Mouse (Mus musculus) forebrain, embryonic 13.5 days (tissue): ENCODE data around the gene Hivep3. TPM values are rescaled to one million over a fixed set of nuclear protein-coding genes. Genes with fewer than 3 reads are reported as not detected.

Experiments
- ATAC-seq: fragments of 200-750 bp; cut with Nextera tagmentation; 2 replicates; pipeline ENCODE4 v1.8.0; 2017
- H3K27ac ChIP-seq: fragments of 300-500 bp; sonication (generic); 2 replicates; pipeline ENCODE4 v1.5.1; 2015; ENCODE audit warnings: inconsistent platforms, mild to moderate bottlenecking, moderate library complexity
- H3K27me3 ChIP-seq: fragments of 300-500 bp; sonication (generic); 2 replicates; pipeline ENCODE4 v1.6.1; 2015; ENCODE audit warnings: mild to moderate bottlenecking, inconsistent platforms
- H3K36me3 ChIP-seq: fragments of 300-500 bp; sonication (generic); 2 replicates; pipeline ENCODE4 v1.6.1; 2015; ENCODE audit warnings: mild to moderate bottlenecking, inconsistent platforms; ENCODE audit not compliant: poor library complexity, severe bottlenecking
- H3K4me1 ChIP-seq: fragments of 300-500 bp; sonication (generic); 2 replicates; pipeline ENCODE4 v1.6.1; 2015; ENCODE audit warnings: inconsistent platforms
- H3K4me2 ChIP-seq: fragments of 300-500 bp; sonication (generic); 2 replicates; pipeline ENCODE4 v1.6.1; 2015; ENCODE audit warnings: inconsistent platforms, mild to moderate bottlenecking, moderate library complexity
- H3K4me3 ChIP-seq: fragments of 300-500 bp; sonication (generic); 2 replicates; pipeline ENCODE4 v1.5.1; 2015; ENCODE audit warnings: mild to moderate bottlenecking, inconsistent platforms
- H3K9ac ChIP-seq: fragments of 300-500 bp; sonication (generic); 2 replicates; pipeline ENCODE4 v1.6.1; 2015; ENCODE audit warnings: mild to moderate bottlenecking, inconsistent platforms
- H3K9me3 ChIP-seq: fragments of 300-500 bp; sonication (generic); replicated peaks from 2 replicates; pipeline ENCODE4 v1.6.1; 2016; ENCODE audit warnings: inconsistent platforms
- WGBS: fragments of 180-500 bp; shearing (Covaris S2); methylation state at CpG from one replicate; pipeline ENCODE4 v1.1.7; 2015; 5-methylcytosine and 5-hydroxymethylcytosine counted together
- polyA plus RNA-seq: library from polyadenylated mRNA; unstranded; fragments of >200 nt; fragmentation: Nextera tagmentation; extraction: Ambion mirVana; gene quantifications from 2 replicates; pipeline ENCODE4 v1.2.1, GENCODE M21; 2015

Hivep3 gene
- polyA plus RNA-seq, 1 experiment from 2014 or later, result 10.5 TPM

DNA sequence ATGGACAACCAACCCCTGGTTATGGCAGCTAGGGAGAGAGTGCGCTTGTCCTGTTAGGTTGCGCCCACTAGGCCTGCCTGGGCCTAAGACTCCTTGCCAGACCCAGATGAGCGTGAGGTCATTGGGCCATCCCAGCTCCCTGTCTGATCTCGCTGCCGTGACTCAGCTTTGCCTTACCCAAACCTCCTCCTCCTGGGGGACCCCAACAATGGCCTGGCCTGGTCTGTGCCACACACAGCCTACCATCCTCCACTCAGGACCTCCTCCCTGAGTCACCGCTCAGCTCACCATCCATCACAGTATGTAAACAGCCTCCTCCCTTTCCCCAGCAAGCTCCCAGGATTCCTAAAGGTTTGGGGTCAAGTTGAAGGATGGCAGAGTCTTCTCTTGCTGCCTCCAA is 418.3 kb downstream of the Hivep3 start:
- H3K4me3 ChIP-seq, result no peak overlapping the region
- no peak for ATAC-seq
- no peak overlapping the region for H3K9ac ChIP-seq
- no peaks in the 10 kb centered on the region for H3K36me3 ChIP-seq
- no peak overlapping the region for H3K4me2 ChIP-seq
- H3K27me3 ChIP-seq, result peaks cover 5% of the 10 kb centered on the region; the same call in 1 of the 2 replicates
- 89% methylated on average over 6 of the region's 6 CpGs for WGBS
- H3K9me3 ChIP-seq, result no peaks in the 10 kb centered on the region
- no peak overlapping the region for H3K27ac ChIP-seq
- peaks cover 12% of the 10 kb centered on the region for H3K4me1 ChIP-seq

DNA sequence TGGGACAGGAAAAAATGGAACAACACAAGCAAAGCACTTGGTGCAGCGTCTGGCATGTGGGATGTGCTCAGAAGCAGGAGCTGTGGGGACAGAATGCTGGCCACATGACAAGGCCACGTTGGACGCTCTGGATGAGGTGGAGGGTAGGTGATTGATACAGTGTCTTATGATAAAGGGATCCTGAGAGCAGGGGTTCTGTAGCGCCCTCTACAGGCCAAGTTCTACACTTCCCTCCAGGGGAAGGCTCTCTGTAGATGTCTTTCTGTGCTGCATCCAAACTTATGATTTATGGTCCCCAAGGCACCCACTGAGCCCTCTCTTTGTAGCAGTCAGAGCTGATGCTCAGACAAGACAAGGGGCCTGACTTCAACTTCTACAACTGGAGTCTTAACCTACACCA is 419.1 kb downstream of the Hivep3 start:
- Histone ChIP-seq H3K36me3 (no peaks in the 10 kb centered on the region), H3K4me2 (no peak overlapping the region), H3K4me3 (no peak overlapping the region), H3K9me3 (no peaks in the 10 kb centered on the region), H3K9ac (no peak overlapping the region), H3K27me3 (peaks cover 3% of the 10 kb centered on the region; the same call in 1 of the 2 replicates), H3K4me1 (peaks cover 12% of the 10 kb centered on the region), H3K27ac (no peak overlapping the region)
- ATAC-seq, result no peak
- 76% methylated on average over 4 of the region's 4 CpGs for WGBS

DNA sequence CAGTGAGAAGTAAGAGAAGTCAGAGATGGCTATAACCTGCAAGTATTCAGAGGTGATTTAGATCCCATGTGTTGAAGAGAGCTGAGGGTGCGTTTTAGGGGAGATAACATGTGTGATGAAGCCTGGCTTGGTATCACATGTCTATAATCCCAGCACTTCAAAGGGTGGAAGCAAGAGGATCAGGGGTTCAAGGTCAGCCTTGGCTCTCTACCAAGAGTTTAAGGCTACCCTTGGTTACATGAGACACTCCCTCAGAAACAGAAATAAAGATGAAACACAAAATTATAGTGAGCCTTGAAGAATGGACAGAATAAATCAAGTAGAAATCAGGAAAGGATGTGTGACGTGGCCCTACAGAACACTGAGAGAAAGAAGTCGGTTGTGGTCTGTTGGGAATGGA is 420.2 kb downstream of the Hivep3 start:
- no peaks in the 10 kb centered on the region for H3K36me3 ChIP-seq
- no peak overlapping the region for H3K27ac ChIP-seq
- H3K4me1 ChIP-seq, result peaks cover 8% of the 10 kb centered on the region
- H3K9me3 ChIP-seq, result no peaks in the 10 kb centered on the region
- H3K4me2 ChIP-seq, result no peak overlapping the region
- 90% methylated on average over 3 of the region's 3 CpGs for WGBS
- no peak overlapping the region for H3K9ac ChIP-seq
- H3K4me3 ChIP-seq, result no peak overlapping the region
- no peak for ATAC-seq
- H3K27me3 ChIP-seq, result no peaks in the 10 kb centered on the region

DNA sequence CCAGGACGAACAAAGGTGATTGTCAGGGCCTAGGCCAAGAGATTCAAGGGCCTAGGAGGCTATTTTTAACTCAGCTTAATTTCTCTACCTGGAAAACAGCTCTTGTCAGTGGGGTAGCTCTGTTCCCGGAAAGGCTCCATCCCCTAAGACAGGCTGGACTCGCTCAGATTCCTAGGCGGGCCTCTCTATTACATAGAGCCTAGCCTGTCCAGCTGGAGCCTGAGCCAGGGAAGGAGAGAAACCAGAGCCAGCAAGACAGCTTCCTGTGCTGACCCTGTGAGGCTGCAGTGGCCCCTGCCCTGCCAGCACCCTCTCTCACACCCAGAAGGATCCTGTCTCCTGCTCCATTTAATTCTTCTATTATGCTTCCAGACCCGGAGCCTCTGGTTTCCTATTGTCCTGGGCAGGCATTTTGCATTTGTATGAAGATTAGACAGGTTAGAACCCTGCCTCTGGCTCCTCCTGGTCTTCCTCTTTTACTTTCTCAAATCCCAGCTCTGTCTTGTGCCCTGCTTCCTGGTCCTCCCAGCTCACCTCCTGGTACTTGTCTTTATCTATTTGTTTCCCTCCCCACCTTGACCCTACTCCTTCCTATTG is 425.2 kb downstream of the Hivep3 start:
- Histone ChIP-seq H3K4me1 (peaks cover 37% of the 10 kb centered on the region), H3K9ac (peak overlapping the region; percentile 21; the same call in 1 of the 2 replicates), H3K9me3 (no peaks in the 10 kb centered on the region), H3K27ac (no peak overlapping the region), H3K4me2 (no peak overlapping the region), H3K27me3 (no peaks in the 10 kb centered on the region), H3K4me3 (no peak overlapping the region), H3K36me3 (no peaks in the 10 kb centered on the region)
- ATAC-seq, result no peak
- WGBS, result 33% methylated on average over 5 of the region's 5 CpGs

DNA sequence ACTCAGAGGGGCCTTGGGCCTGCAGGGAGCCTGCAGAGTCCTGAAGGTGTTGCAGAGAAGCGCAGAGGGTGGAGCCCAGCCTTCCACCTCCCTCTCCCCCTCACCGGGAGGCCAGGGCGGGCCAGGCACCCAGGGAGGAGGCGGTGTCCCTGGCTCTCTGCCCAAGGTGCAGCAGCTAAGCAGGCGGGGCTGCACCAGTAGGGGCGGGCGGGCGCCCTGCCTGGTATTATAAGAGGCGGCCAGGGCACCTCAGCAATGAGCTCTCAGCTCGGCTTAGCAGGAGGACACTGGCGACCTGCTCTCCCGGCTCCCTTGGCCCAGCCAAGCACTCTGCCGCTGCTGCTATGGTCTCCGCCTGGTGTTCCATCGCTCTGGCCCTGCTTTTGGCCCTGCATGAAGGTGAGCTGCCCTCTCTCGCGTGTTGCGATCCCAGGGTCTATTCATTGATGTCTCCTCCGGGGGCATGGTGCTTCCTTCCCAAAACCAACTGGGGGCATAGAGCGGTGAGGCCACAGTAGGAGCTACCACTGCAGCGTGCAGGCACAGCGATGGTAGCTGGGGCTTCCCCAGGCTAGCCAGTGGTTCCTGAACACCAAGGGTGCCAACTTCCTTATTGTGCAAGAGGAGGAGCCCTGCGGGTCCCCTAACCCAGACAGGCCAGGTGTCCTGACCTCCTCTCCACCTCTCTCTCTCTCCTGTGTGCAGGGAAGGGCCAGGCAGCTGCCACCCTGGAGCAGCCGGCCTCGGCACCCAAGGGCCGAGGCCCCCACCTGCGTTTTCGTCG is 427.8 kb downstream of the Hivep3 start, which contains the start of gene Edn2:
Edn2 (plus strand) TSS at position 41 of the 784 bp plus-strand sequence.
- Histone ChIP-seq H3K4me3 (no peak within 1 kb of the TSS), H3K9ac (0 out of 2 replicates have a peak within 1 kb of the TSS, but pooled peaks have one; percentile 9), H3K27me3 (no peaks in the 10 kb centered on the region), H3K27ac (no peak within 1 kb of the TSS), H3K4me2 (peak within 1 kb of the TSS; percentile 35; the same call in 1 of the 2 replicates), H3K4me1 (peaks cover 43% of the 10 kb centered on the region), H3K9me3 (no peaks in the 10 kb centered on the region), H3K36me3 (no peaks in the 10 kb centered on the region)
- ATAC-seq, result peak; percentile 36; the same call in 1 of the 2 replicates
- 41% methylated on average over 26 of the region's 29 CpGs for WGBS

DNA sequence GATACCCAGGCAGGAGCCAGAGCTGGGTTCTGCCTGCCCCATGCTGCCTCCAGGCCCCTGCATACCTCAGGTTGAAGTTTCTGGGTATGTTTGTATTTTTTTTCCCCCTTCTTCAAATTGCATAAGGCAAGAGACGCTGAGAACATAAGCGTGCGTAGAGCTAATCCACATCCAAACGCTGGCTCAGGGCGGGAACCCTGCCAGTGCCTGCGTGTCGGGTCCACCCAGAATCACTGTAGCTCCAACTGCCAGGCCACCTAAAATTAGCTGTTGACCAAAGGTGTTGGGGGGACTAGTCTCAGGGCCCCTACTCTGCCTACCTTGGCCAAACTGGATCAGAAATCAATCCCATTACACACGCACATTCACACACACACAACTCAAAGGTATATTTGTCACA is 429.0 kb downstream of the Hivep3 start:
- peaks cover 43% of the 10 kb centered on the region for H3K4me1 ChIP-seq
- H3K27ac ChIP-seq, result no peak overlapping the region
- H3K4me2 ChIP-seq, result no peak overlapping the region
- no peak overlapping the region for H3K4me3 ChIP-seq
- no peaks in the 10 kb centered on the region for H3K9me3 ChIP-seq
- no peak for ATAC-seq
- no peaks in the 10 kb centered on the region for H3K36me3 ChIP-seq
- H3K27me3 ChIP-seq, result no peaks in the 10 kb centered on the region; the same call in 1 of the 2 replicates
- H3K9ac ChIP-seq, result no peak overlapping the region
- WGBS, result 78% methylated on average over 8 of the region's 8 CpGs

DNA sequence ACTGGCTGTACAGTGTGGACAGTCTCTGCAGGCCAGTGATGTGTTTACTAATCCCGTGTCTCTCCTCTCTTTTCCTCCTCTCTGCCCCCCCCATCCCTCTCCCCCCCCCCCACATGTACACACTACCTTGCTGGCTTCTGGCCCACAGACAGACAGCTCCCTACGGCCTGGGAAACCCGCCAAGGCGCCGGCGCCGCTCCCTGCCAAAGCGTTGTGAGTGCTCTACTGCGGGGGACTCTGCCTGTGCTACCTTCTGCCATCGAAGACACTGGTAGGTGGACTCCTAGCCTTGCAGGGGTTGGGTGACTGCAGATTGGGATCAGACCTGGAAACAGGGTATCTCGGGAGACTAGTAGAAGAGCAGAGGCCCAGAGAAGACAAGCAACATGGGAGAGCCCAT is 429.7 kb downstream of the Hivep3 start:
- Histone ChIP-seq H3K36me3 (no peaks in the 10 kb centered on the region), H3K4me3 (no peak overlapping the region), H3K9me3 (no peaks in the 10 kb centered on the region), H3K4me1 (peaks cover 43% of the 10 kb centered on the region), H3K4me2 (no peak overlapping the region), H3K27me3 (no peaks in the 10 kb centered on the region; the same call in 1 of the 2 replicates), H3K9ac (no peak overlapping the region), H3K27ac (peak overlapping the region; percentile 44)
- WGBS, result 55% methylated on average over 11 of the region's 11 CpGs
- ATAC-seq, result peak; percentile 36; the same call in 1 of the 2 replicates

DNA sequence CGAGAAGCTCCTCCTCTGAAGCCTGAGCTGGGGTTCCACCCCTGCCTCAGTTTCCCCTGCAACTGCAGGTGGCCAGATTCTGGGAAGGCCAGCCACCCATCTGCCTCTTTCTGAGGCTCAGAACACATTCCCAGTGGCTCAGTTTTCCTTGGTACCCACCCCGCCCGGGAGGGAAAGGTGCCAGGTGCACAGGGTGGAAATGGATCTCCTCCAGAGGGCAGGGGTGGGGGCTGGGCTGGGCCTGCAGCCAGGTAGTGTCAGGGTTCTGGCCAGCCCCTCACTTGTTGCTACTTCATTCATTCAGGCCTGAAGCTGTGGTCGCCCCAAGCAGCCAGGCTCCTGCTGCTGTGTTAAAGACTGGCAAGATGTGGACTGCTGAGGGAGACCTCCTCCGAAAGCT is 430.7 kb downstream of the Hivep3 start:
- Histone ChIP-seq H3K4me2 (no peak overlapping the region), H3K9ac (no peak overlapping the region), H3K4me1 (peaks cover 45% of the 10 kb centered on the region), H3K36me3 (no peaks in the 10 kb centered on the region), H3K9me3 (no peaks in the 10 kb centered on the region), H3K27me3 (no peaks in the 10 kb centered on the region; the same call in 1 of the 2 replicates), H3K4me3 (no peak overlapping the region), H3K27ac (no peak overlapping the region)
- no peak for ATAC-seq
- 77% methylated on average over 5 of the region's 5 CpGs for WGBS

DNA sequence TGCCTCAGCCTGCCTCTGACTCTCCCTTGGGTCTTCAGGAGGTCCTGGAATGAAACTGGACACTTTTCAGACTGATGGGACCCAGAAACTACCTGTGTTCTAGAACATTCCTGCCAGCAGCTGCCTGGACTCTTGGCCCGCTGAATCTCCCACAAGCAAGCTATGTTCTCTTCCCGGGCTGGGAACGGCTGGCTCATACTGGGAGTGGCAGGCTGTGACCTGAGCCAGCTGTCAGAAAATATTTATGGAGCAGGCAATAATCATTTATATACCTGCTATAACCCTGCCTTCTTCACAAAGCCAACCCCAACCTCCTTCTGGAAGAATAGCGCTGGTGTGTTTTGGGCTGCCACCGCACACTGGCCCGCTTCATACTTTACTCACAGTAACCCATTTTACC is 434.2 kb downstream of the Hivep3 start:
- Histone ChIP-seq H3K4me3 (no peak overlapping the region), H3K9ac (no peak overlapping the region), H3K27ac (no peak overlapping the region), H3K4me1 (peaks cover 50% of the 10 kb centered on the region), H3K4me2 (no peak overlapping the region), H3K36me3 (no peaks in the 10 kb centered on the region), H3K27me3 (no peaks in the 10 kb centered on the region; the same call in 1 of the 2 replicates), H3K9me3 (no peaks in the 10 kb centered on the region)
- WGBS, result 94% methylated on average over 6 of the region's 6 CpGs
- no peak for ATAC-seq

DNA sequence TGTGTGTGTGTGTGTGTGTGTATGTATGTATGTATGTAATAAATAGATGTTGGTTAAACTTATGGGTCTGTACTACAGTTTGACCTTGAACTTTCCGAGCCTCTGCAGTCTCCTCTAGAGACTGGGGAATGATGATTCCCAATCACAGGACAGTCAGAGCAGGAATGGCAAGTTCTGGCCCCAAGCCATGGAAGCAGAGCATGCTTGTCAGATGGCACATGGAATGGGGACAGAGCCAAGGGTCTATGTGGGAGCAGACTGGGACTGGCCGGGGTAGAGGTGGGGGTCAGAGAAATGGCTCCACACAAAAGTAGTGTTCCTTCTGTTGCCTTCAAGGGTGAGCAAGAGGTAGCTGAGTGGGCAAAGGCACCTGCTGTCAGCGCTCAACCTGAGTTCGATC is 434.8 kb downstream of the Hivep3 start:
- no peaks in the 10 kb centered on the region for H3K36me3 ChIP-seq
- ATAC-seq, result no peak
- 92% methylated on average over 4 of the region's 4 CpGs for WGBS

DNA sequence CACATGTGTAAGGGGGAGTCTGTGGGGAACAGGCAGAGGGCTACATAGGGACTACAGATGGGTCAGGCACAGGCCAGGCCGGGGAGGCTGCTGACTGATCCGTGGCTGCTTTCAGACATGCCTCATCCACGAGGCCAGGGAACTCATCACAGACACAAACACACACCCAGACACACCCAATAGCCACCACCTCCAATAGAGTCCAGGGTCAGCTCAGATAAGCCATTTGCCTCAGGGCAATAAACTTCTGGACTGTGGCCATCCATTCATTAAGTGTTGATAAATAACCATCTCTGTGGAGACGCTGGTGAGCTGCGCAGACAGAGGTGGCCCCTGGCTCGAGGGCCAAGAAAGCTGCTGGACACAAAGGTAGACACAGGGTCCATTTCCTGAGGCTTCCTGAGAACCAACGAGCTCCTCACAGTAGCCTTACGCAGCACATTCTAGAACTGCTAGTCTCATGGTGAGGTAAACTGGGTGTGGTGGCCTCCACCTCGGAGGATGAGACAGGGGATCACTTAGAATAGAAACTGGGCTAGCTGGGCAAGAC is 436.9 kb downstream of the Hivep3 start:
- Histone ChIP-seq H3K4me1 (peaks cover 33% of the 10 kb centered on the region), H3K36me3 (no peaks in the 10 kb centered on the region), H3K9me3 (no peaks in the 10 kb centered on the region), H3K4me2 (no peak overlapping the region), H3K27me3 (no peaks in the 10 kb centered on the region; the same call in 1 of the 2 replicates), H3K9ac (no peak overlapping the region), H3K27ac (no peak overlapping the region), H3K4me3 (no peak overlapping the region)
- WGBS, result 78% methylated on average over 9 of the region's 9 CpGs
- ATAC-seq, result no peak

More for the DNA sequence above, 434.8 kb downstream of the Hivep3 start:
- Histone ChIP-seq H3K27me3 (no peaks in the 10 kb centered on the region; the same call in 1 of the 2 replicates), H3K4me1 (peaks cover 44% of the 10 kb centered on the region), H3K9me3 (no peaks in the 10 kb centered on the region), H3K27ac (no peak overlapping the region), H3K4me3 (no peak overlapping the region), H3K4me2 (no peak overlapping the region), H3K9ac (no peak overlapping the region)

DNA sequence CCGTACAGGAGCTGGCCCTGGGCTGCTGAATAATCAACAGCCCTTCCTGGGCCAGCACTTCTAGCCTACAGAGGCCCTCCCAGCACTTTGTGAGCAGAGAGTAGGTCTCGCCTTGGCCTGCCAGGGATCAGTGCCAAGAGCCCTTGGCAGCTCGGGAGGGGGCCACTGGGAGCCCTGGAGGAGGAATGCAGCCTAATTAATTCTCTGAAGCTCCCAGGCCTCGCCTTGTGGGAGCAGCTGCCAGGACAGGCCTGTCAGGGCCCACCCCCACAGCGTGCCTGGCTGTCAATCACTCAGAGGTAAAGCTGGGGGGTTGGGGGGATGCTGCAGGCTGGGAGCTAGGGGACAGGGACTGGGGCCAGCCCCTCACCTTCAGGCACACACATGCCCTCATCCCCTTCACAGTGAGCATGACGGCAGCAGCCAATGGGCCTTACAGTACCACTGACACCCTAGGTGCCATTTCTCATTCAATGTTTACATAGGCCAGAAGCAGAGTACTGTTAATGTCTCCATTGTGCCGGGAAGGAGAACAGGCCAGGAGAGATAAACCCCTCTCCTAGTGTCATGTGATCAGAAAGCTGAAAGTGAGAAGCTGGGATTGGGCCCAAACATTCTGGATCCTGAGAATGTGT is 438.6 kb downstream of the Hivep3 start:
- Histone ChIP-seq H3K9me3 (no peaks in the 10 kb centered on the region), H3K4me3 (no peak overlapping the region), H3K9ac (no peak overlapping the region), H3K36me3 (no peaks in the 10 kb centered on the region), H3K27me3 (no peaks in the 10 kb centered on the region), H3K4me1 (peaks cover 33% of the 10 kb centered on the region), H3K4me2 (no peak overlapping the region), H3K27ac (peak overlapping the region; percentile 62)
- ATAC-seq, result peak; percentile 96
- whole genome bisulfite sequencing, result 12% methylated on average over 7 of the region's 7 CpGs
